Mouse (Mus musculus) heart, adult 18-20 months (tissue): ENCODE measurements around the gene Slc38a9. TPM values are rescaled to one million over a fixed set of nuclear protein-coding genes. Genes with fewer than 3 reads are reported as not detected.
A peak's percentile ranks its signal among the peaks of the same experiment; 100 is the strongest.

Experiments used
- DNase-seq, 2 experiments: peaks; one replicate each; pipeline ENCODE4 v3.0.0; 2021 to 2022; ENCODE audit warnings: mixed read lengths in 1 of 2
- total RNA-seq, 2 experiments: library from RNA; stranded (reverse); gene quantifications; 2 replicates each; pipeline ENCODE4 v1.2.3; 2021

The Slc38a9 gene
- total RNA-seq, 2 experiments from 2014 or later, result 9.2 to 9.3 TPM

- DNase-seq, result no peak
Observed at GRCm38 (mm10) chr13:112745936-112746694, 85.6 kb downstream of the Slc38a9 start.

- DNase-seq, result no peak
Observed at GRCm38 (mm10) chr13:112746695-112747055, 86.1 kb downstream of the Slc38a9 start.

GRCm38 (mm10) chr13:112747808-112748430 lies 87.4 kb downstream of the Slc38a9 start:
- DNase-seq, result no peak

GRCm38 (mm10) chr13:112748808-112749510 lies 88.4 kb downstream of the Slc38a9 start:
- no peak for DNase-seq

GRCm38 (mm10) chr13:112749881-112750280 lies 89.3 kb downstream of the Slc38a9 start:
- DNase-seq, result no peak

GRCm38 (mm10) chr13:112751454-112752308 lies 91.1 kb downstream of the Slc38a9 start:
- DNase-seq, result peak; percentile 84 to 90

- DNase-seq, result no peak
Observed at GRCm38 (mm10) chr13:112752309-112752975, 91.9 kb downstream of the Slc38a9 start.

- peak in 1 of 2 experiments; percentile 70 for DNase-seq
Observed at GRCm38 (mm10) chr13:112753522-112753921, 93.0 kb downstream of the Slc38a9 start.

- peak in 1 of 2 experiments; percentile 57 for DNase-seq
Observed at GRCm38 (mm10) chr13:112754871-112755270, 94.3 kb downstream of the Slc38a9 start.

GRCm38 (mm10) chr13:112755507-112756010 lies 95.0 kb downstream of the Slc38a9 start:
- DNase-seq, result peak; percentile 75 to 76

- DNase-seq, result no peak
Observed at GRCm38 (mm10) chr13:112757395-112757794, 96.8 kb downstream of the Slc38a9 start.

GRCm38 (mm10) chr13:112758546-112759090 lies 98.1 kb downstream of the Slc38a9 start:
- no peak for DNase-seq

- no peak for DNase-seq
Observed at GRCm38 (mm10) chr13:112759364-112759763, 98.8 kb downstream of the Slc38a9 start.

GRCm38 (mm10) chr13:112759777-112760537 lies 99.4 kb downstream of the Slc38a9 start:
- DNase-seq, result peak in 1 of 2 experiments; percentile 59

GRCm38 (mm10) chr13:112760538-112760881 lies 100.0 kb downstream of the Slc38a9 start:
- DNase-seq, result peak in 1 of 2 experiments; percentile 57

GRCm38 (mm10) chr13:112761787-112762186 lies 101.2 kb downstream of the Slc38a9 start:
- no peak for DNase-seq

GRCm38 (mm10) chr13:112762548-112762947 lies 102.0 kb downstream of the Slc38a9 start:
- DNase-seq, result peak in 1 of 2 experiments; percentile 46

- DNase-seq, result peak; percentile 62 to 65
Observed at GRCm38 (mm10) chr13:112763531-112764091, 103.1 kb downstream of the Slc38a9 start.

- DNase-seq, result peak; percentile 74 to 89
Observed at GRCm38 (mm10) chr13:112764556-112764955, 104.0 kb downstream of the Slc38a9 start.

- DNase-seq, result no peak
Observed at GRCm38 (mm10) chr13:112765654-112766053, 105.1 kb downstream of the Slc38a9 start.
